Mouse (Mus musculus) heart, postnatal 0 days (tissue): ENCODE measurements around the gene Pigw.

Experiments
- CTCF ChIP-seq: IDR thresholded peaks from 2 replicates; pipeline ENCODE4 v1.5.1; 2016; ENCODE audit warnings: antibody characterized with exemption, control low read depth, low read depth
- EP300 ChIP-seq: IDR thresholded peaks from 2 replicates; pipeline ENCODE4 v1.6.1; 2016; ENCODE audit warnings: antibody characterized with exemption, low read depth

DNA sequence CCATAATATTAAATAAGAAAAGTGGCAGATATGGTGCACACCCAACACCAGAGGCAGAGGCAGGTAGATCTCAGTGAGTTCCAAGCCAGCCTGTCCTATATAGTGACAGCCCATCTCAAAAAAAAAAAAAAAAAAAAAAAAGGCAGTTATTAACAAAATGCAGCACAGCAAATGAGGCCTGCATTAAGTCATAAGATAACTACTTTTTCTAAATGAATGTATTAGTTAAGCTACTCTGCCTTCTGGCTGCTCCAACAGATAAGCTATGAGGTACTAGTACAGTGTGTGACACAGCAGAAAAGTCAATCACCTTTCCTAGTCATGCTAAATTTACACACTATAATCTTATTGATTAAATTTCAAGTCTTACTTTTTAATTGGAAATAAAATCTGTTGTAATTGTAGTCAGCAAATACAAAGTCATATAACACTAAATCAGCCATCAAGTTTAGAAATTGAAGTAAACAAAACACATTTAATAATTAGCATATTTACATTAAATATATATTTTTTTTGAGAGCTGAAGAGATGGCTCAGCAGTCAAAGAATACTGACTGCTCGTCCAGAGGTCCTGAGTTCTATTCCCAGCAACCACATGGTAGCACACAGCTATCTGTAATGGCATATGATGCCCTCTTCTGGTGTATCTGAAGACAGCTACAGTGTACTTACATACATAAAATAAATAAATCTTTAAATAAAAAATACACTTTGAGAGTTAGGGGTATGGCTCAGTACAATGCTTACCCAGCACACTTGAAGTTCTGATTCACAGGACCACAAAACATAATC, 6.8 kb downstream of the Pigw start:
- TF ChIP-seq CTCF: no peak
- TF ChIP-seq EP300: no peak
